Mouse (Mus musculus): ENCODE measurements around the gene 1810013L24Rik. TPM values are rescaled to one million over a fixed set of nuclear protein-coding genes. Genes with fewer than 3 reads are reported as not detected.
A peak's percentile ranks its signal among the peaks of the same experiment; 100 is the strongest.

The 1810013L24Rik gene
- polyA plus RNA-seq, 1 experiment from 2014 or later = 16.2 TPM

- DNase-seq (ENCODE audit: low spot score) = peak; percentile 29
- WGBS = 3% methylated on average over 3 of the region's 3 CpGs
- no peaks in the 10 kb centered on the region for H3K9me3 ChIP-seq (ENCODE audit: control insufficient read depth, low read length)
- H3K4me3 ChIP-seq (ENCODE audit: low read depth, low read length) = no peak overlapping the region
- no peaks in the 10 kb centered on the region for H3K27me3 ChIP-seq (ENCODE audit: control insufficient read depth, insufficient read depth, low read length)
- H3K4me2 ChIP-seq (ENCODE audit: low read depth, severe bottlenecking) = no peak overlapping the region
- ATAC-seq (ENCODE audit: insufficient number of reproducible peaks, low FRiP score, low TSS enrichment, low read depth) = no peak
- H3K4me1 ChIP-seq (ENCODE audit: control insufficient read depth, insufficient read depth, low read length) = no peaks in the 10 kb centered on the region
- H3K36me3 ChIP-seq (ENCODE audit: control insufficient read depth, insufficient read depth, low read length) = no peaks in the 10 kb centered on the region
- no peak overlapping the region for H3K9ac ChIP-seq (ENCODE audit: low read length)
- H3K27ac ChIP-seq (replicated peaks; ENCODE audit: low read depth, low read length) = no peak overlapping the region
Measured at GRCm38 (mm10) chr16:8794952-8795351, 34.9 kb upstream of the 1810013L24Rik start.

DNA sequence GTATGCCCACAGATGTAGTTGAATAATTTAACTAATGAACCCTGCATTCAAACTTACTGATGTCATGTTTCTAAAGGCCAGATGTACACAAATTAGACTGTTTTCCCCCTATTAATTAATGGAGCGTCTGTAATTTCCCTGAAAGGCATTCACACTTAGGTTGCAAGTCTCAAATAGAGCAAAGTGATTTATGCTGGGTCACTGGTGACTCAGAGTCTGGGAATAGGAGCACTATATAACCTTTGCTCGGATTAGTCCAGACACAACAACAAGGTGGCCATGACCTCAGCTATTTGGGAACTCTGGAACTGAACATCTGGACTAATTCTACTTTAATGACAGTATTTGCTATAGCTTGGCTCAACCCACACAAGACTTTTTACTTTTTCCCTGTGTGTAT lies 34.0 kb upstream of the 1810013L24Rik start:
- 46% methylated on average over 2 of the region's 2 CpGs for WGBS
- ATAC-seq (ENCODE audit: insufficient number of reproducible peaks, low FRiP score, low TSS enrichment, low read depth) (no peak), DNase-seq (ENCODE audit: low spot score) (no peak)
- H3K4me2 ChIP-seq (ENCODE audit: low read depth, severe bottlenecking) = no peak overlapping the region
- H3K4me3 ChIP-seq (ENCODE audit: low read depth, low read length) = no peak overlapping the region
- no peaks in the 10 kb centered on the region for H3K27me3 ChIP-seq (ENCODE audit: control insufficient read depth, insufficient read depth, low read length)
- H3K4me1 ChIP-seq (ENCODE audit: control insufficient read depth, insufficient read depth, low read length) = no peaks in the 10 kb centered on the region
- H3K36me3 ChIP-seq (ENCODE audit: control insufficient read depth, insufficient read depth, low read length) = no peaks in the 10 kb centered on the region
- H3K27ac ChIP-seq (replicated peaks; ENCODE audit: low read depth, low read length) = no peak overlapping the region
- H3K9me3 ChIP-seq (ENCODE audit: control insufficient read depth, low read length) = 0 out of 2 replicates have a peak, but pooled peaks cover 3% of the 10 kb centered on the region
- H3K9ac ChIP-seq (ENCODE audit: low read length) = no peak overlapping the region

DNA sequence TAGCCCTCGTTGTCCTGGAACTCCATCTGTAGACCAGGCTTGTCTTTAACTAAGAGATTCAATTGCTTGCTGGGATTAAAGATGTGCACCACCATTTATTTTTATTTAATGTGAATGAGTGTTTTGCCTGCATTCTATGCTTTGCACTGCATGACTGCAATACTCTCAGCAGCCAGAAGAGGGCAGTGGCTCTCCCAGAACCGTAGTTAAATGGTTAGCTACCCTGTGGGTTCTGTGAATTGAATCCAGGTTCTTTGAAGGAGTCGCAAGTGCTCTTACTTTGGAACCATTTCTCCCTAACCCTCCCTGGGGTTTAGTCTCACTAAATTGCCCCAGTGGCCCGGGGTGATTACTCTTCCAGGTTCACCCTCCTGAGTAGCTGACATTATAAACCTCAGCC lies 23.2 kb upstream of the 1810013L24Rik start:
- no peak for ATAC-seq (ENCODE audit: insufficient number of reproducible peaks, low FRiP score, low TSS enrichment, low read depth)
- Histone ChIP-seq H3K27me3 (ENCODE audit: control insufficient read depth, insufficient read depth, low read length) (no peaks in the 10 kb centered on the region), H3K27ac (replicated peaks; ENCODE audit: low read depth, low read length) (no peak overlapping the region), H3K4me2 (ENCODE audit: low read depth, severe bottlenecking) (no peak overlapping the region), H3K4me3 (ENCODE audit: low read depth, low read length) (no peak overlapping the region), H3K9ac (ENCODE audit: low read length) (no peak overlapping the region), H3K36me3 (ENCODE audit: control insufficient read depth, insufficient read depth, low read length) (no peaks in the 10 kb centered on the region), H3K4me1 (ENCODE audit: control insufficient read depth, insufficient read depth, low read length) (no peaks in the 10 kb centered on the region), H3K9me3 (ENCODE audit: control insufficient read depth, low read length) (no peaks in the 10 kb centered on the region)
- WGBS = 21% methylated on average over 4 of the region's 4 CpGs
- peak; percentile 74 for DNase-seq (ENCODE audit: low spot score)

DNA sequence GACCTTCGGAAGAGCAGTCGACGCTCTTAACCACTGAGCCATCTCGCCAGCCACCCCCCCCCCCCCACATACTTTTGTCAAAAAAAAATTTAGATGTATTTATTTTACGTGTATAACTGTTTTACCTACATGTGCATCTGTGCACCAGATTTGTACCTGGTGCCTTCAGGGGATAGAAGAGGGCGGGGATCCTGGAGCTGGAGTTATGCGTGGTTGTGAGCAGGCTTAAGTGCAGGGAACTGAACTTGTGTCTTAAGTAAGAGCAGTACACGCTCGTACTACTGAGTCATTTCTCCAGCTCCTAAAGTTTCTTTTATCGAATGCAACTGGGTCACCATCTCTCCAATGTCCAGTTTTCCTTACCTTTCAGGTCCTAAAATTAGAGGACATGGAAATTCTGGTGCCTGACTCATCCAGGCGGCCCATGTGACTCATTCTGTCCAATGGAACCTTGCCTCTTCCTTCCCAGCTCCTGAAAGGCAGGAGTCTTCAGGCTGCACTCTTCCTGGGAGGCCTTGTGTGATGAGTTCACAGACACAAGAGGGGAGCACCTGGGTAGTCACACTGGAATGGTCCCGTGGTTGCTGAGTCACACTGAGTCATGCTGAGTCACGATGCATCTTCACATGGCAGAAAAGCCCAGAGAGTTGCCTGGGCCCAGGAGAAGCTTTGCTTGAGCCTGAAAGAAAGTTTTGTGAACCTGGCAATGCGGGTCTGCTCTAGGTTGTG lies 19.3 kb upstream of the 1810013L24Rik start:
- DNase-seq (ENCODE audit: low spot score) (no peak), ATAC-seq (ENCODE audit: insufficient number of reproducible peaks, low FRiP score, low TSS enrichment, low read depth) (no peak)
- H3K4me2 ChIP-seq (ENCODE audit: low read depth, severe bottlenecking) = no peak overlapping the region
- H3K36me3 ChIP-seq (ENCODE audit: control insufficient read depth, insufficient read depth, low read length) = no peaks in the 10 kb centered on the region
- no peaks in the 10 kb centered on the region for H3K4me1 ChIP-seq (ENCODE audit: control insufficient read depth, insufficient read depth, low read length)
- no peak overlapping the region for H3K27ac ChIP-seq (replicated peaks; ENCODE audit: low read depth, low read length)
- WGBS = 88% methylated on average over 14 of the region's 14 CpGs
- H3K27me3 ChIP-seq (ENCODE audit: control insufficient read depth, insufficient read depth, low read length) = no peaks in the 10 kb centered on the region
- H3K9ac ChIP-seq (ENCODE audit: low read length) = no peak overlapping the region
- no peak overlapping the region for H3K4me3 ChIP-seq (ENCODE audit: low read depth, low read length)
- H3K9me3 ChIP-seq (ENCODE audit: control insufficient read depth, low read length) = no peaks in the 10 kb centered on the region

GRCm38 (mm10) chr16:8817872-8818271 lies 12.0 kb upstream of the 1810013L24Rik start:
- Histone ChIP-seq H3K9me3 (ENCODE audit: control insufficient read depth, low read length) (no peaks in the 10 kb centered on the region), H3K27me3 (ENCODE audit: control insufficient read depth, insufficient read depth, low read length) (no peaks in the 10 kb centered on the region), H3K36me3 (ENCODE audit: control insufficient read depth, insufficient read depth, low read length) (no peaks in the 10 kb centered on the region), H3K4me1 (ENCODE audit: control insufficient read depth, insufficient read depth, low read length) (no peaks in the 10 kb centered on the region), H3K9ac (ENCODE audit: low read length) (no peak overlapping the region), H3K4me3 (ENCODE audit: low read depth, low read length) (no peak overlapping the region), H3K27ac (replicated peaks; ENCODE audit: low read depth, low read length) (no peak overlapping the region), H3K4me2 (ENCODE audit: low read depth, severe bottlenecking) (no peak overlapping the region)
- no peak for DNase-seq (ENCODE audit: low spot score)
- WGBS = 78% methylated on average over 4 of the region's 4 CpGs
- no peak for ATAC-seq (ENCODE audit: insufficient number of reproducible peaks, low FRiP score, low TSS enrichment, low read depth)

DNA sequence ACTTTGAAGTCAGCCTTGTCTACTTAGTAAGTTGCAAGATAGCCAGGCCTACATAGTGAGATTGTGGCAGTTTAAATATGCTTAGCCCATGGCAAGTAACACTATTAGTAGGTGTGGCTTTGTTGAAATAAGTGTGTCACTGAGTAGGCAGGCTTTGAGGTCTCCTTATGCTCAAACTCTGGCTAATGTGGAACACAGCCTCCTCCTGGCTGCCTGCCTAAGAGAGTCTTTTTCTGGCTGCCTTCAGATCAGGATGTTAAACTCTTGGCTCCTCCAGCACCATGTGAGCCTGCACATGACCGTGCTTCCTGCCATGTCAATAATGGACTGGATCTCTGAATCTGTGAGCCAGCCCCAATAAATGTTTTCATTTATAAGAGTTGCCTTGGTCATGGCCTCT lies 8.5 kb upstream of the 1810013L24Rik start:
- Histone ChIP-seq H3K9me3 (ENCODE audit: control insufficient read depth, low read length) (no peaks in the 10 kb centered on the region), H3K27ac (replicated peaks; ENCODE audit: low read depth, low read length) (no peak overlapping the region), H3K4me3 (ENCODE audit: low read depth, low read length) (no peak overlapping the region), H3K27me3 (ENCODE audit: control insufficient read depth, insufficient read depth, low read length) (no peaks in the 10 kb centered on the region), H3K36me3 (ENCODE audit: control insufficient read depth, insufficient read depth, low read length) (no peaks in the 10 kb centered on the region), H3K4me1 (ENCODE audit: control insufficient read depth, insufficient read depth, low read length) (no peaks in the 10 kb centered on the region), H3K9ac (ENCODE audit: low read length) (no peak overlapping the region), H3K4me2 (ENCODE audit: low read depth, severe bottlenecking) (no peak overlapping the region)
- no peak for DNase-seq (ENCODE audit: low spot score)
- no peak for ATAC-seq (ENCODE audit: insufficient number of reproducible peaks, low FRiP score, low TSS enrichment, low read depth)
- WGBS = 90% methylated on average over 1 of the region's 1 CpGs

- WGBS = 78% methylated on average over 4 of the region's 4 CpGs
- H3K4me1 ChIP-seq (ENCODE audit: control insufficient read depth, insufficient read depth, low read length) = no peaks in the 10 kb centered on the region
Measured at GRCm38 (mm10) chr16:8822586-8822985, 7.3 kb upstream of the 1810013L24Rik start.

GRCm38 (mm10) chr16:8823661-8824060 lies 6.2 kb upstream of the 1810013L24Rik start:
- Histone ChIP-seq H3K9me3 (ENCODE audit: control insufficient read depth, low read length) (no peaks in the 10 kb centered on the region), H3K27me3 (ENCODE audit: control insufficient read depth, insufficient read depth, low read length) (no peaks in the 10 kb centered on the region), H3K9ac (ENCODE audit: low read length) (no peak overlapping the region), H3K4me1 (ENCODE audit: control insufficient read depth, insufficient read depth, low read length) (no peaks in the 10 kb centered on the region), H3K4me3 (ENCODE audit: low read depth, low read length) (no peak overlapping the region), H3K36me3 (ENCODE audit: control insufficient read depth, insufficient read depth, low read length) (no peaks in the 10 kb centered on the region), H3K4me2 (ENCODE audit: low read depth, severe bottlenecking) (no peak overlapping the region), H3K27ac (replicated peaks; ENCODE audit: low read depth, low read length) (no peak overlapping the region)
- no peak for ATAC-seq (ENCODE audit: insufficient number of reproducible peaks, low FRiP score, low TSS enrichment, low read depth)
- 74% methylated on average over 2 of the region's 2 CpGs for WGBS
- no peak for DNase-seq (ENCODE audit: low spot score)

More at GRCm38 (mm10) chr16:8822586-8822985, 7.3 kb upstream of the 1810013L24Rik start:
- Histone ChIP-seq H3K27me3 (ENCODE audit: control insufficient read depth, insufficient read depth, low read length) (no peaks in the 10 kb centered on the region), H3K4me2 (ENCODE audit: low read depth, severe bottlenecking) (no peak overlapping the region), H3K4me3 (ENCODE audit: low read depth, low read length) (no peak overlapping the region), H3K27ac (replicated peaks; ENCODE audit: low read depth, low read length) (no peak overlapping the region), H3K9me3 (ENCODE audit: control insufficient read depth, low read length) (no peaks in the 10 kb centered on the region), H3K36me3 (ENCODE audit: control insufficient read depth, insufficient read depth, low read length) (no peaks in the 10 kb centered on the region), H3K9ac (ENCODE audit: low read length) (no peak overlapping the region)
- ATAC-seq (ENCODE audit: insufficient number of reproducible peaks, low FRiP score, low TSS enrichment, low read depth) (no peak), DNase-seq (ENCODE audit: low spot score) (no peak)

- H3K9me3 ChIP-seq (ENCODE audit: control insufficient read depth, low read length) = no peaks in the 10 kb centered on the region
- ATAC-seq (ENCODE audit: insufficient number of reproducible peaks, low FRiP score, low TSS enrichment, low read depth) (no peak), DNase-seq (ENCODE audit: low spot score) (no peak)
- 90% methylated on average over 7 of the region's 7 CpGs for WGBS
- no peak overlapping the region for H3K9ac ChIP-seq (ENCODE audit: low read length)
- no peaks in the 10 kb centered on the region for H3K27me3 ChIP-seq (ENCODE audit: control insufficient read depth, insufficient read depth, low read length)
- peaks cover 5% of the 10 kb centered on the region for H3K4me1 ChIP-seq (ENCODE audit: control insufficient read depth, insufficient read depth, low read length)
- no peak overlapping the region for H3K4me3 ChIP-seq (ENCODE audit: low read depth, low read length)
- H3K27ac ChIP-seq (replicated peaks; ENCODE audit: low read depth, low read length) = no peak overlapping the region
- H3K36me3 ChIP-seq (ENCODE audit: control insufficient read depth, insufficient read depth, low read length) = no peaks in the 10 kb centered on the region
- H3K4me2 ChIP-seq (ENCODE audit: low read depth, severe bottlenecking) = no peak overlapping the region
Measured at GRCm38 (mm10) chr16:8827366-8827765, 2.5 kb upstream of the 1810013L24Rik start.
